Mouse (Mus musculus) right cerebral cortex, adult 18-20 months (tissue): ENCODE measurements around the gene Cldn7.
"Not testable (repeated sequence)": the region's sequence is repeated elsewhere in the genome, so short reads cannot be mapped to it uniquely, and the experiment has no call there.

Experiments
- DNase-seq: peaks from one replicate; pipeline ENCODE4 v3.0.0; 2022; ENCODE audit warnings: mixed read lengths

Cldn7 gene

GRCm38 (mm10) chr11:69934681-69935080 is 29.9 kb upstream of the Cldn7 start:
- no peak for DNase-seq

GRCm38 (mm10) chr11:69935137-69935879 is 29.3 kb upstream of the Cldn7 start, which contains the start of gene Ybx2:
TSS of gene Ybx2 (plus strand) at chr11:69935796.
- peak; percentile 89 for DNase-seq

GRCm38 (mm10) chr11:69936156-69936555 is 28.4 kb upstream of the Cldn7 start:
- no peak for DNase-seq

DNA sequence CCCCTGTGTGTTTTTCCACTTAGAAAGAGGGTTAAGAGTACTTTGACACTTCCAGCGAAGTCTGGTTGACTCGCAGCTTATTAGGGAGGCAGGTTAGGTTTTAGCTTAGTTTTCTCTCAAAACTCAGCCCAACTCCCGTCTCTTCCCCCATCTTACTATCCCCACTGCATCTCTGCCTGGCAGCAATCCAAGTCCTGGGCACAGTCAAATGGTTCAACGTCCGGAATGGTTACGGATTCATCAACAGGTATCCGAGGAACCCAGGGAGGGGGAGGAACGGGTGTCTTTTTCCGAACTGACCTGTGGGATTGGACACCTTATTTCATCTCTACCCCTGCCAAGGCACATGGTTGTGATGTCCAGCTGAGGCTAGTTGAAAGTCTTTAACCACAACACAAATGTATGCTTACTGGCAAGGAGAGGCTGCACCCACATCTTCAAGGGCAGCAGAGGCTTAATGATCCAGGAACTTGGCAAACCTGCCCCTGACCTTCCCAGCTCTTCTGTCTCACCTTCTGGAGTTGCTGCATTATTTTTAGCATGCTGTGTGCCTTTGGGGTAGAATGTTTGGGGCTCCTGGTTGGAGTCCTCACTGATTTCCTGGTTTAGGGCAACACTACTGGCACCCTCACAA is 27.7 kb upstream of the Cldn7 start:
- DNase-seq, result no peak

- no peak for DNase-seq
These were observed 27.2 kb upstream of the Cldn7 start for GRCm38 (mm10) chr11:69937385-69937784.

DNA sequence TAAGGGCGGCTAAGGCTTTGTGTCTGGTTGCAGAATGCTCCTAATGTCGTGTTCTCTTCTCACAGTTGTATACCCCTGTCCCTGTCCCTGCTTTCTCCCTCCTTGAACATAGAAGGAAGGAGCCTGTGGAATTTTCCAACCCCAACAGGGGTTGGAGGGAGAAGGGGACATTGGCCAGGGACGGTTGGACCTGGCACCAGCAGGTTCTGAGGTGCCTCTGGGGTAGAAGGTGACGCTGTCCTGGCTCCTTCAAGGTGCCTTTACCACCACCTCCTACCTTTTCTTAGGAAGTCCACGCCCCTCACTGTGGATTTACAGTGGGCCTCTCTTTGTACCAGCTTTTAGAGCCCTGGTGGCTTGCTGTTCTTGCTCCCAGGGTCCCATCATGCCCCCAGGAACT is 26.7 kb upstream of the Cldn7 start:
- no peak for DNase-seq

DNA sequence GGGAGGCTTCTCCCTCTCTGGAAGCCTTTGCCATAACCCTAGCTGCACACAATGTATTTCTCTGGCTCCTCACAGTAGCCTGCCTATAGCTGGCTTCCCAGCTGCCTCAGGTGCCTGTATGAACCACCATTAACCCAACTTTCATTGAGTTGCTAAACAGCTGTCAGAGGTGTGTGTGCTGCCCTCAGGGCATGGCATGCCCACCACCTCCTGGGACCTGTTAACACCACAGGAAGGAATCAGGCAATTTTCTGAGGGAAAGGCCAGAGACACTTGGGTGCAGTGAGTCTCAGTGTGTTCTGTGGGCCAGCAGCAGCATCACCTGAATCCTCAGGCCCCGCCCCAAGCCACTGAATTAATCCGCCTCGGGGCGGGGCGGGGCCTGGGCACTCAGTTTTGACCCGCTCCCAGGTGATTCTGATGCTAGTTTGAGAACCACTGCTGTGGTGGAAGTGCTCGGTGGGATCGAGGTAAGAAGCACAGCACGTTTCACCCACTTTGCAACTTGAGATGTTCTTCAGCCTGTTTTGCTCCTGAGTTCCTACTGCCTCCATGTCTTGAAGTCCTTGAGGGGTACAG is 26.1 kb upstream of the Cldn7 start:
- DNase-seq, result no peak

DNA sequence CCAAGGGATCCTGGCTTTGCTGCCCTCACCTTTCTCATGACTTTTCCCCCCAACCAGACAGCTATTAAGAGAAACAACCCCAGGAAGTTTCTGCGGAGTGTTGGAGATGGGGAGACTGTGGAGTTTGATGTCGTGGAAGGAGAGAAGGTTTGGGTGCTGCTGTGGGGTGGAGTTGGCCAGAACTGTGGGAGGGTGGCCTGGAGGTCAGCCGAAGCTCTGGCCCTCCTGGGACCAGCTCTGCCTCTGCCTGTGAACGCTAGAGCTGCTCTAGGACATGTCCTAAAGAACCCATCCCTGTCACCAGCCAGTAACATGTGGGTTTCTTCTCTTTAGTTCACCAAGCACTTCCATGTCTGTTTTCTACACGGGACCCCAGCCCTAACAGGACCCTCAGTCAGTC is 25.4 kb upstream of the Cldn7 start:
- no peak for DNase-seq

GRCm38 (mm10) chr11:69939731-69940130 is 24.8 kb upstream of the Cldn7 start:
- DNase-seq, result no peak

DNA sequence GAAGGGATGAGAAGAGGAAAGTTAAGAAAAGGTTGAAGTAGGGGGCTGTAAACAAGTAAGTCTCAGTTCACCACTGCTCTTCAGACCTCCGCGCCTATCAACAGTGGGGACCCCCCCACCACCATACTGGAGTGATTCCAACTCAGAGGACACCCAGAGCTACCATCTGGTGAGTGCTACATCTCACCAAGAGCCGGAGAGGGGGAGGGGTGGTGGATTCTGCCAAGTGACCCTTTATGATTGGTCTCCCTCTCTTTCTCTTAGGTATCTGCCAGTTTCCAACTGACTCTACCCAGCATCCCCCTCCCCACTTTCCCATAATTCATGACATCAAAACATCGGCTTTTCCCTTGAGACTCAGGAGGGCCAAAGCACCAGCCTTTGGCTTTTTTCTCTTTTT is 23.6 kb upstream of the Cldn7 start:
- no peak for DNase-seq

GRCm38 (mm10) chr11:69945216-69945615 is 19.4 kb upstream of the Cldn7 start:
- DNase-seq, result no peak

- no peak for DNase-seq
These were observed 18.3 kb upstream of the Cldn7 start for GRCm38 (mm10) chr11:69945997-69946891.

- DNase-seq, result no peak
These were observed 17.1 kb upstream of the Cldn7 start for GRCm38 (mm10) chr11:69947337-69948065.

GRCm38 (mm10) chr11:69948066-69948762 is 16.4 kb upstream of the Cldn7 start, which contains the start of gene Slc2a4:
TSS of gene Slc2a4 (minus strand) at chr11:69948188.
- DNase-seq, result peak; percentile 52

DNA sequence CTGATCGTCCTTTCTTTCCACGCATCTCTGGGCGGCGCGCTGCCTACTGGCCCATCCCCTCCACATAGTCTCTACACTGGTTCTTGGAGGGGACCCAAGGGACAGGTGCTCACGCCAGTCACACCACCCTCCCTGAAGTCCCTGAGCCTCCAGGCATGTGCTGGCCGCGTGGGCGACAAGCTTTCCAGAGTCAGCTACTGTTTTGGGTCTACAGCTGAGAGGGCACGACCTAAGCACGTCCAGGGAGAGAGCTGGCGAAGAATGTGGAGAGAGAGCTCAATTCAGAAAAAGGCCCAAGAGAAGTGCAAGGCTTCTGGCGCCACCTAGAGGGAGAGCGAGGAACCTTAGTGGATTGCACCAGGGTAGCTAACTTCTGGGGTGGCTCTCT is 15.8 kb upstream of the Cldn7 start:
- DNase-seq, result peak; percentile 48

DNA sequence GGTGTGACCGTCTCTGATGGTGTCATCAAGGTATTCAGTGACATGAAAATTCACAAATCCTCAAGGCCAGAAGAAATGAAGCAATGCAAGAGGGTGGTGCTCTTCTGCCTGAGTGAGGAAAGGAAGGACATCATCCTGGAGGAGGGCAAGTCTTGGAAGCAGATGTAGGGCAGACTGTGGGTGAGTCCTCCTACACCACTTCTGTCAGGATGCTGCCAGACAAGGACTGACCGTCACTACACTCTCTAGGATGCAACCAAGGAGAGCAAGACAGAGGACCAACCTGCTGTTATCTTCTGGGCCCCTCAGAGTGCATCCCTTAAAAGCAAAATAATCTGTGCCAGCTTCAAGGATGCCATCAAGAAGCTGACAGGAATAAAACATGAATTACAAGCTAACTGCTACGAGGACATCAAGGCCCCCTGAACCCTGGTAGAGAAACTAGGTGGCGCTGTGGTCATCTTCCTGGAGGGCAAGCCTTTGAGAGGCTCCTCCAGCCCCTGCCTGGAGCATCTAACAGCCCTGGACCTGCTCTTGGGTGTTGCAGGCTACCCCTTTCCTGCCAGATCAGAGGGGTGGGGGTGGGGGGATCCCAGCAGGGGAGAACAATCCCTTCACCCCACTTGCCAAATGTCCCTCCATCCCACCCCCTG is 13.6 kb upstream of the Cldn7 start:
- no peak for DNase-seq

GRCm38 (mm10) chr11:69952274-69952673 is 12.3 kb upstream of the Cldn7 start:
- DNase-seq, result no peak

DNA sequence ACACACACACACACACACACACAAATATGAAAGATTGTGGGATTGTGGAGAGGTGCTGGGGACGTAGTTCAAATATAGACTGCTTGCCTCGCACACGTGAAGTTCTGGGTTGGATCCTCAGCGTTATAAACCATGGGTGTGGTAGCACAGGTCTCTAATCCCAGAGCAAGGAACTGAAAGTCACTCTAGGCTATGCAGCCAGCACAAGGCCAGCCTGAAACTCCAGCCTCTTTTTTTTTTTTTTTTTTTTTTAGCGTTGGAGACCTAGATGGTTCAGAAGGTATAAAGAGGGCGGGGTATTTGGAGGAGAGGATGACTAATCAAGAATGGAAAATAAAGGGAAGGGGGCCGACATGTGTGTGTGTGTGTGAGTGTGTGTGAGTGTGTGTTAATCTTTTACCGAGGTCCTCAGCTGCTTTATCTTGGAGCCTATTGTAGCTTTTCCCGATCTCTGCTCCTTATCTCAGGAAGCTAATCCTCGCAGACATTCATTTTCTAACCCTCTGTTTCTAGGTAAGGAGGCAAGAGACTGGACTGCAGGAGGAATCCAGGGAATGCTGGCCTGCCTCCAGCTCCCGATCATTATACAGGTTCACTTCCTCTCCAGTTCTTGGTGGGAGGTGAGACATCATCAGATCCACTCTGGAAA is 11.2 kb upstream of the Cldn7 start:
- DNase-seq, result no peak

DNA sequence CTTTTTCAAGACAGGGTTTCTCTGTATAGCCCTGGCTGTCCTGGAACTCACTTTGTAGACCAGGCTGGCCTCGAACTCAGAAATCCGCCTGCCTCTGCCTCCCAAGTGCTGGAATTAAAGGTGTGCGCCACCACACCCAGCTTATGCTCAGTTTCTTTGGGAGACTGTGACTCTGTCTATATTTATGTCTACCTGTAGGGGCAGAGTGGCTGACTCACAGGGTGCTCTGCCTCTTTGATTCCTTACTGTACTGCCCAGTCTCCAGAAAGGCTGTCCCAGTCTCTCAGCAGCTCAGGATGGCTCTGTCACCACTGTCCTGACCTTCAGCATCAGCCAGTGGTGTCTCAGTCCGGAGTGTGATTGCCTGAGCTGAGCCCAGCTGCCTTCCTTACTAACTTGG is 9.0 kb upstream of the Cldn7 start:
- DNase-seq, result not testable (repeated sequence)

- no peak for DNase-seq
These were observed 8.4 kb upstream of the Cldn7 start for GRCm38 (mm10) chr11:69956218-69956617.

DNA sequence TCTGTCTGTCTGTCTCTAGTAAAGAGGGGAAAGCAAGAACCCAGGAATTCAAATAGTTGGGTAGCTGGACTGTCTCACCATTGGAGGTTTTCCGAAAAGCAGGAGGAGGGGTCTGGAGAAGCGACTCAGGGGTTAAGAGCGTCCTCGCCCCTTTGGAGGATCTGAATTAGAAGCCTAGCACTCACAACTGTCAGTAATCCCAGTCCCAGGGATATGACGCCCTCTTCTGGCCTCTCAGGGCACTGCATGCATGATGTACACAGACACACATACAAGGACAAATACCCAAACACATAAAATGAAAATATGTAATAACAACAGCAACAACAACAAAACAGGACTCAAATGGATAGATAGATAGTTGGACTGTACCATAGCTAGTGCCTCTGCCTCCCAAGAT is 4.0 kb upstream of the Cldn7 start:
- DNase-seq, result no peak
